Mouse (Mus musculus) left cerebral cortex, postnatal 25 days (tissue): Measurements from ENCODE around the gene Sorcs1. TPM values are rescaled to one million over a fixed set of nuclear protein-coding genes. Genes with fewer than 3 reads are reported as not detected.

Experiments used
- DNase-seq, 2 experiments: peaks; one replicate each; pipeline ENCODE4 v3.0.0; 2022; ENCODE audit warnings: low spot score in 2 of 2, mixed read lengths in 1 of 2
- intact Hi-C: fragments of 180-260 bp; cut with DNase I; formaldehyde crosslinking; loops from one replicate; pipeline ENCODE4 v1.15.1; 2025
- total RNA-seq, 2 experiments: library from RNA; stranded (reverse); gene quantifications; 2 replicates each; pipeline ENCODE4 v1.2.3; 2021

The Sorcs1 gene
- total RNA-seq, 2 experiments from 2014 or later, result 40.0 to 44.5 TPM

GRCm38 (mm10) chr19:50582952-50583351 is 95.5 kb downstream of the Sorcs1 start:
- intact Hi-C loops, result no loop called here
- DNase-seq, result no peak

DNA sequence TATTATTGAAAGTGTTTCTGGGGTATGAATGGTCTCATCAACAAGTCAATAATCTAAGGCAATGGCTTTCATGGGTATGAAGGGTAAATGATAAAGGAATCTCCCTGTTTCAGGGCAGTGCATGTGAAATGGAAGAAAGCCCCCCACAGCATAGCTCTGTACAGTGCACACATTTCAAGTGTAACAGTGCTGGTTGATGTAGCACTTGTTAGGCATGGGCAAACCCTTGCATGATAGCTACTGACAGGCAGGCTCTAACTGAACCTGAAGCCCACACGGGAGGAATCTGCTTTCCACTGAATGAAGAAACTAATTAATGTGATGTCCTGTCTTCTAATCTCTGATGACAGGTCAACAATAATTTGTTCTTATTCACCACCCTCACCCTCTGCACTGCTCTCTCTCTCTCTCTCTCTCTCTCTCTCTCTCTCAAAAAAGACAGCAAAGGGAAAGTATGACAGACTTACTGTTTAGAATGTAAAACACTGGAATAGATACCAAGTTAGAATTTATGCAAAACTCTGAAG is 108.7 kb downstream of the Sorcs1 start:
- intact Hi-C loops, result no loop called here
- DNase-seq, result no peak

- DNase-seq, result no peak
- intact Hi-C loops, result no loop called here
Measured at GRCm38 (mm10) chr19:50566306-50566705, 112.1 kb downstream of the Sorcs1 start.

DNA sequence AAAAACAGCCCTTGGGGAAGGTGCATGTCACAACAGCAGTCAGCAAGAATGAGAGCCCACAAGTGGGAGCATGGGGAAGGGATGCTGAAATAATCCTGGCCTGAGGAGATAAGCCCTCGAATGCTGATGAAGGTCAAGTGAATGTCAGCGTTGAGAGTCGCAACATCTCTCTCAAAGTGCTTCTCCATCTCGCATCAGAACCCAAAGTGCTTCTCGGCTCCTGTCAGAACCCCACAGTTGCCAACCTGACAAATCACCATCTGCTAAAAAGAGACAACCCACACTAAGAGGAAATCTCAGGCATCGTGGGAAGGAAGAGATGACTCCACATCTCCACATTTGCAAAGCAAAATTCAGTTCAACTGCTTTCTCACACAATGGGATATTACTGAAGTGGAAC is 119.7 kb downstream of the Sorcs1 start:
- intact Hi-C loops, result no loop called here

GRCm38 (mm10) chr19:50534031-50534430 is 144.4 kb downstream of the Sorcs1 start:
- intact Hi-C loops, result no loop called here
- DNase-seq, result no peak

More for the DNA sequence above, 119.7 kb downstream of the Sorcs1 start:
- peak; percentile 50 to 93 for DNase-seq

GRCm38 (mm10) chr19:50527835-50528234 is 150.6 kb downstream of the Sorcs1 start:
- intact Hi-C loops, result no loop called here

DNA sequence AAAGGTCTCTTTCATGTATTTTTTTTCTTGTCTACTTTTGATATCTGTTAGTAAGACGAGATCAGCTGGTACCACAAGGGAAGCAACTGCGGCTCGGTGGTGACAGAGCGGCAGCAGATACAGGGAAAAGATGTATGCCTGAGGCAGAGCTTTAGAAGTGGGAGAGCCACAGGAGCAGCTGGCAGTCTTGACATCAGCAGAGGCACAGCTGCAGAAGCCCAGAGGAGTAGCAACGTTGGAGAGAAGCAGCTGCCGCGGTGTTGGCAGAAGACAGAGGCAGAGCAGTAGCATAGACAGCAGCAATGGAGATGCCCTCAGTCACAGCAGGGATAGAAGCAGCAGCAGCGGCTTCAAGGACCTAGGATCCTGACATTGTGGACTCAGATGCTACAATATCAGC is 152.4 kb downstream of the Sorcs1 start:
- intact Hi-C loops, result no loop called here
- DNase-seq, result no peak

More at GRCm38 (mm10) chr19:50527835-50528234, 150.6 kb downstream of the Sorcs1 start:
- no peak for DNase-seq

- no peak for DNase-seq
- intact Hi-C loops, result no loop called here
Measured at GRCm38 (mm10) chr19:50521943-50522342, 156.5 kb downstream of the Sorcs1 start.

- intact Hi-C loops, result no loop called here
- DNase-seq, result no peak
Measured at GRCm38 (mm10) chr19:50515059-50515673, 163.3 kb downstream of the Sorcs1 start.

- intact Hi-C loops, result no loop called here
- DNase-seq, result peak in 1 of 2 experiments; percentile 17
Measured at GRCm38 (mm10) chr19:50514309-50514830, 164.1 kb downstream of the Sorcs1 start.

GRCm38 (mm10) chr19:50502816-50503215 is 175.6 kb downstream of the Sorcs1 start:
- intact Hi-C loops, result no loop called here
- no peak for DNase-seq

DNA sequence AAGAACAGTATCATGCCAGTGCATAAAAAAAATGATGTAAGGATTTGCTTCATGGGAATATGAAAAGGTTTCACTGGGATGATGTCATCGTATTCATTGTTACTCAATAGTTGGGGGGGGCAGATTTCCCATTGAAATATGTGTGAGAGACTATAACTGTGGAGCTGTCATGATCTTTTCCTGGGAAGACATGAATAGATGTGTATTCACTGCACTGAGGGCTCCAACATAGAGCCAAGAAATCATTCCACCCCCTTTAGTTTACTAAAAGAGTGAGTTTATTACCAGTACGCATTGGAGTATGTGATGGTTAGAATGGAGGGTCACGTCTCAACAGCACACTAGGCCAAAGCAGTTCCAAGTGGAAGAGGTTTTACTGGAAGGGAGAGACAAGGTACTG is 187.3 kb downstream of the Sorcs1 start:
- intact Hi-C loops, result no loop called here
- no peak for DNase-seq

DNA sequence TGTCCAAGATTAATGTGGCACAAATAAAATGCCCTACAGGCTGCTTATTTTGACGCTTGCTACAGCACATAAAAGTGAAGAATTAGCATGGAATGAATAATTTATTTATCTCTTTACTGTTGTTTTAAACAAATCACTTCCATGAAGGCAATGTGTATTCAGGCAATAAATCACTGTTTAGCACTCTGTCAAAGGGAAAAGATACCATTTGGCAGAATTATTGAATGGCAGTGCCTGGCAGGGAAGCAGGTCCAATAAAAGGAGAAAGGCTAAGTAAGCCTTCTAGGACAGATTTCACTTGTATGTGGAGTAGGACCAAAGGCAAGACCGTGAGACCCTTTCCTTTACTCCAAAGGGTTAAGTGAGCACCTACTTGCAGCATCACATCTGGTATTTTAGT is 187.7 kb downstream of the Sorcs1 start:
- DNase-seq, result no peak
- intact Hi-C loops, result no loop called here

DNA sequence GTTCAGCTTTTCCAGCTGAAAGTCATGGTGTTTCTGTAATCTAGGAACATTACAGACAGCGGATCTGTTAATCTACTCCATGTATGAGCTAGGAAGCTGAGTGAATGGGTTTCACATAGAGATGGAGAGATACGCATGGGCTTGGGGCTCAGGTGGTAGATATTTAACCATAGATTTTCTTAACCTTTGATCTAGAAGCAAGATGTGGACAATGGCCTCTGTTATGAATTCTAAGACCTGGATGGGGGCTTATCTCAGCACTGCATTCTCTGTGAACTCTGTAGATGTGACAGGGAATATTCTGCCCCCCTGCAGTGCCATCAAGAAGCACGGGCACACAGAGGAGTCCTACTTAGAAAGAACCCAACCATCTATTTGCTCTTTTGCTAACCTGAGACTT is 188.7 kb downstream of the Sorcs1 start:
- DNase-seq, result no peak
- intact Hi-C loops, result no loop called here

- intact Hi-C loops, result no loop called here
- DNase-seq, result no peak
Measured at GRCm38 (mm10) chr19:50488421-50488820, 190.0 kb downstream of the Sorcs1 start.

GRCm38 (mm10) chr19:50487768-50488167 is 190.7 kb downstream of the Sorcs1 start:
- peak; percentile 66 to 81 for DNase-seq
- intact Hi-C loops, result no loop called here

DNA sequence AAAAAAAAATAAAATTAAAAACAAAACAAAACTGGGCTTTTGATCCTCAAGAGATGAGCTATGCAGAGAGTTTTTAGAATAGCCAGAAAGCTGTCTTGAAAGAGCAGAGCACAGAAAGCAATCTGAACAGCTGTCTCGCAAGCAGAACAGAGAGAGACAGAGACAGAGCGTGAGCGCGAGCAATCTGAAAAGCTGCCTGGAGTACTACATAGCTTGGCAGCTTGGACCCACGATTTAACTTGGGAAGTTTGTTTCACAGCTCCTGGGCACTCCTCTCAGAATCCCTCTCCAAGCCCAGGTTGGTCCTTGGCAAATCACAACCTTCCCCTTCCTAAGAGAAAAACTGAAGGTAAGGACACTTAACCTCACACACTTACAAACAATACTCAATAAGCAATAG is 192.1 kb downstream of the Sorcs1 start:
- peak in 1 of 2 experiments; percentile 38 for DNase-seq
- intact Hi-C loops, result no loop called here

- DNase-seq, result no peak
- intact Hi-C loops, result no loop called here
Measured at GRCm38 (mm10) chr19:50476774-50477173, 201.7 kb downstream of the Sorcs1 start.

- intact Hi-C loops, result no loop called here
- DNase-seq, result no peak
Measured at GRCm38 (mm10) chr19:50468592-50468991, 209.9 kb downstream of the Sorcs1 start.

DNA sequence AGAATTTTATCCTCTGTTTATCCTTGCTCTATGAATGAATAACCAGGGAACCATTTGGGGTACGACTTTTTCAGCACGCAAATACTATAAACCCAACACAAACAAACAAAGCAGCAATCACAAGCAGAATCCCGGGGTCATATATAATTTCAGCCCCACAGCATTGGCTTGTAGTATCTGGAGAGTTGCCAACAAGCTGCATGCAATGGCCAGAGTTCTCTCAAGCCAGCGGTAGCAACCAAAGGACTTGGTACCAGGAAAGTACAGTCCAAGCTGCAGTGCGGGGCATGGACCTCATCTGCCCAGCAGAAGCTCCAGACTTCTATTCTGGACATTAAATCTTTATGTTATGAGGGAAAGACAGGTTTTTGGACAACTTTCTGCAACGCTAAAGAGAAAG is 213.6 kb downstream of the Sorcs1 start:
- no peak for DNase-seq
- intact Hi-C loops, result no loop called here

- intact Hi-C loops, result no loop called here
Measured at GRCm38 (mm10) chr19:50458581-50458980, 219.9 kb downstream of the Sorcs1 start.

More at GRCm38 (mm10) chr19:50458581-50458980, 219.9 kb downstream of the Sorcs1 start:
- DNase-seq, result no peak
